Mouse (Mus musculus) midbrain, embryonic 10.5 days (tissue): ENCODE measurements around the gene Ap3b1. TPM values are rescaled to one million over a fixed set of nuclear protein-coding genes. Genes with fewer than 3 reads are reported as not detected.
"Not testable (repeated sequence)": the region's sequence is repeated elsewhere in the genome, so short reads cannot be mapped to it uniquely, and the experiment has no call there.

Experiments
- DNase-seq: peaks from one replicate; pipeline ENCODE4 v3.0.0-alpha.2; 2017; ENCODE audit warnings: low spot score
- H3K27ac ChIP-seq: fragments of 300-500 bp; sonication (generic); replicated peaks from 2 replicates; pipeline ENCODE4 v1.5.1; 2016; ENCODE audit warnings: mild to moderate bottlenecking
- H3K27me3 ChIP-seq: fragments of 300-500 bp; sonication (generic); 2 replicates; pipeline ENCODE4 v1.6.1; 2016; ENCODE audit warnings: low read depth, mild to moderate bottlenecking; ENCODE audit not compliant: poor library complexity, severe bottlenecking
- H3K36me3 ChIP-seq: fragments of 300-500 bp; sonication (generic); 2 replicates; pipeline ENCODE4 v1.6.1; 2016; ENCODE audit warnings: mild to moderate bottlenecking, moderate library complexity
- H3K4me1 ChIP-seq: fragments of 300-500 bp; sonication (generic); 2 replicates; pipeline ENCODE4 v1.6.1; 2016
- H3K4me3 ChIP-seq: fragments of 300-500 bp; sonication (generic); 2 replicates; pipeline ENCODE4 v1.5.1; 2016; ENCODE audit warnings: mild to moderate bottlenecking, moderate library complexity
- H3K9me3 ChIP-seq: fragments of 300-500 bp; sonication (generic); replicated peaks from 2 replicates; pipeline ENCODE4 v1.6.1; 2016; ENCODE audit warnings: mild to moderate bottlenecking
- WGBS: fragments of 180-500 bp; shearing (Covaris S2); methylation state at CpG from one replicate; pipeline ENCODE4 v1.1.7; 2016; 5-methylcytosine and 5-hydroxymethylcytosine counted together
- polyA plus RNA-seq: library from polyadenylated mRNA; unstranded; fragments of >200 nt; fragmentation: Nextera tagmentation; extraction: Ambion mirVana; gene quantifications from 2 replicates; pipeline ENCODE4 v1.2.1, GENCODE M21; 2016

The Ap3b1 gene
- polyA plus RNA-seq: 35.6 and 37.5 TPM in 2 replicates

- Histone ChIP-seq H3K27ac (peak within 1 kb of the TSS; percentile 94), H3K4me3 (peak within 1 kb of the TSS; percentile 87), H3K36me3 (peaks cover 8% of the 10 kb centered on the region; the same call in 1 of the 2 replicates), H3K4me1 (peaks cover 24% of the 10 kb centered on the region), H3K27me3 (no peaks in the 10 kb centered on the region), H3K9me3 (no peaks in the 10 kb centered on the region)
- peak; percentile 92 for DNase-seq
- 1% methylated on average over 79 of the region's 79 CpGs for WGBS
These were observed at the start of gene Ap3b1 for GRCm38 (mm10) chr13:94358401-94359265. TSS of gene Ap3b1 (plus strand) at chr13:94358960.

GRCm38 (mm10) chr13:94312812-94313211 is 45.9 kb upstream of the Ap3b1 start:
- not testable (repeated sequence) for H3K36me3 ChIP-seq, H3K9me3 ChIP-seq, H3K27ac ChIP-seq, H3K4me1 ChIP-seq, H3K4me3 ChIP-seq, DNase-seq, H3K27me3 ChIP-seq
- 93% methylated on average over 8 of the region's 8 CpGs for WGBS

GRCm38 (mm10) chr13:94316975-94317511 is 41.7 kb upstream of the Ap3b1 start:
- WGBS: 62% methylated on average over 10 of the region's 10 CpGs
- Histone ChIP-seq H3K27me3 (no peaks in the 10 kb centered on the region), H3K4me1 (peaks cover 10% of the 10 kb centered on the region), H3K36me3 (no peaks in the 10 kb centered on the region), H3K4me3 (no peak overlapping the region), H3K27ac (no peak overlapping the region), H3K9me3 (0 out of 2 replicates have a peak, but pooled peaks cover 2% of the 10 kb centered on the region)
- DNase-seq: no peak

- H3K4me3 ChIP-seq: no peak overlapping the region
- WGBS: 73% methylated on average over 1 of the region's 1 CpGs
- no peak overlapping the region for H3K27ac ChIP-seq
- H3K9me3 ChIP-seq: peaks cover 12% of the 10 kb centered on the region
- DNase-seq: no peak
- H3K4me1 ChIP-seq: peaks cover 10% of the 10 kb centered on the region
- H3K27me3 ChIP-seq: no peaks in the 10 kb centered on the region
- no peaks in the 10 kb centered on the region for H3K36me3 ChIP-seq
These were observed 37.5 kb upstream of the Ap3b1 start for GRCm38 (mm10) chr13:94321094-94321792.

GRCm38 (mm10) chr13:94322475-94322874 is 36.3 kb upstream of the Ap3b1 start:
- H3K36me3 ChIP-seq: no peaks in the 10 kb centered on the region
- DNase-seq: no peak
- WGBS: 93% methylated on average over 4 of the region's 4 CpGs

GRCm38 (mm10) chr13:94328063-94328462 is 30.7 kb upstream of the Ap3b1 start:
- no peaks in the 10 kb centered on the region for H3K36me3 ChIP-seq
- H3K4me3 ChIP-seq: no peak overlapping the region
- DNase-seq: no peak
- H3K9me3 ChIP-seq: peaks cover 7% of the 10 kb centered on the region
- WGBS: 77% methylated on average over 3 of the region's 3 CpGs
- H3K27ac ChIP-seq: no peak overlapping the region
- no peaks in the 10 kb centered on the region for H3K27me3 ChIP-seq
- peaks cover 7% of the 10 kb centered on the region; the same call in 1 of the 2 replicates for H3K4me1 ChIP-seq

More at GRCm38 (mm10) chr13:94322475-94322874, 36.3 kb upstream of the Ap3b1 start:
- Histone ChIP-seq H3K4me1 (0 out of 2 replicates have a peak, but pooled peaks cover 3% of the 10 kb centered on the region), H3K9me3 (peaks cover 12% of the 10 kb centered on the region), H3K4me3 (no peak overlapping the region), H3K27ac (no peak overlapping the region), H3K27me3 (no peaks in the 10 kb centered on the region)

GRCm38 (mm10) chr13:94329005-94329404 is 29.8 kb upstream of the Ap3b1 start:
- H3K27ac ChIP-seq, H3K9me3 ChIP-seq, H3K27me3 ChIP-seq, H3K4me3 ChIP-seq, H3K36me3 ChIP-seq, H3K4me1 ChIP-seq, DNase-seq: not testable (repeated sequence)
- 95% methylated on average over 6 of the region's 6 CpGs for WGBS

- Histone ChIP-seq H3K27me3 (no peaks in the 10 kb centered on the region), H3K4me3 (no peak overlapping the region), H3K36me3 (no peaks in the 10 kb centered on the region), H3K4me1 (peaks cover 7% of the 10 kb centered on the region; the same call in 1 of the 2 replicates), H3K27ac (no peak overlapping the region), H3K9me3 (no peaks in the 10 kb centered on the region)
- WGBS: 86% methylated on average over 3 of the region's 3 CpGs
- DNase-seq: no peak
These were observed 28.3 kb upstream of the Ap3b1 start for GRCm38 (mm10) chr13:94330392-94330979.

GRCm38 (mm10) chr13:94338357-94338756 is 20.4 kb upstream of the Ap3b1 start:
- WGBS: 83% methylated on average over 3 of the region's 3 CpGs

GRCm38 (mm10) chr13:94343192-94343591 is 15.6 kb upstream of the Ap3b1 start:
- no peaks in the 10 kb centered on the region for H3K4me1 ChIP-seq
- WGBS: 91% methylated on average over 5 of the region's 5 CpGs
- H3K27ac ChIP-seq: no peak overlapping the region
- H3K36me3 ChIP-seq: no peaks in the 10 kb centered on the region
- no peak overlapping the region for H3K4me3 ChIP-seq
- no peak for DNase-seq
- no peaks in the 10 kb centered on the region for H3K9me3 ChIP-seq
- H3K27me3 ChIP-seq: no peaks in the 10 kb centered on the region

More at GRCm38 (mm10) chr13:94338357-94338756, 20.4 kb upstream of the Ap3b1 start:
- Histone ChIP-seq H3K27me3 (no peaks in the 10 kb centered on the region), H3K9me3 (no peaks in the 10 kb centered on the region), H3K27ac (no peak overlapping the region), H3K4me3 (no peak overlapping the region), H3K36me3 (no peaks in the 10 kb centered on the region), H3K4me1 (no peaks in the 10 kb centered on the region)
- DNase-seq: no peak

- WGBS: 95% methylated on average over 14 of the region's 14 CpGs
- H3K36me3 ChIP-seq, DNase-seq, H3K27me3 ChIP-seq, H3K4me1 ChIP-seq, H3K27ac ChIP-seq, H3K4me3 ChIP-seq, H3K9me3 ChIP-seq: not testable (repeated sequence)
These were observed 14.2 kb upstream of the Ap3b1 start for GRCm38 (mm10) chr13:94344600-94344999.

- Histone ChIP-seq H3K27me3 (no peaks in the 10 kb centered on the region), H3K27ac (no peak overlapping the region), H3K4me1 (peaks cover 14% of the 10 kb centered on the region), H3K4me3 (no peak overlapping the region), H3K9me3 (no peaks in the 10 kb centered on the region), H3K36me3 (no peaks in the 10 kb centered on the region)
- WGBS: 82% methylated on average over 3 of the region's 3 CpGs
- DNase-seq: no peak
These were observed 4.2 kb upstream of the Ap3b1 start for GRCm38 (mm10) chr13:94354584-94354983.
